Mouse (Mus musculus): ENCODE measurements around the gene Surf4.

Gene Surf4

DNA sequence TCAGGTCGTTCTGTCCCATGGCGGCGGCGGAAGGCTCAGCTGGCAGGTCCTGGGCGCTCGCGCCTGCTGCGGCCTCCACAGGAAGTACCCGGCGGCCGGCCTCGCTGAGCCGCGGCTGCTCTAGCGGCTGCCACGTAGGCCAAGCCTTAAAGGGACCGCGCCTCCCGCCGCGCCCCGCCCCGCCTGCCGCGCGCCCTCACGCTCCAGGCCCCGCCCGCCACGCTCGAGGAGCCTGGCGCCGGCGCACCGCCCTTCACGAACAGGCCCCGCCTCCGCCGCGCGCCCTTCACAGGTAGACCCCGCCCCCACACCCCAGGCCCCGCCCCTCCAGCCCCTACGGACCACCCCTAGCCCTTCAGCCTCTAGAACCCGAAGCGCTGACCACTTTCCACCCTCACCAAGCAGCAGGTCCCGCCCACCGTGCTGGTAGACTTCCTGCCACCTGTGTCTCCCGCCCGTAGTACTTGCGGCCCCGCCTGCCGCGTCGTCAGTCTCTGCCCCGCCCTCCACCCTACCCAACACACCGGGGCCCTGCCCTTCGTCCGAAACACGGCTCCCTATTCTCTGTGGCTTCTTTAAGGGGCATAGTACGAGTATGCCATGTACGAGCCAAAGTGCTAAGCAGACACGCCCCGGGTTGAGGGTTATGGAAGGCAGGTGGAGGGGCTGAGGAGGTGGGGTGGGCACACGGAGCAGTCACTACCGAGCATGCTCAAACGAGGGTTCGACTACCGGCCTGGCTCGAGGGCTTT lies at the start of gene Surf4, which contains the start of gene Stkld1:
TSS of gene Surf4 (minus strand) at position 625 of the 752 bp plus-strand sequence.
TSS of gene Stkld1 (plus strand) at position 744 of the 752 bp plus-strand sequence.
- DNase-seq (ENCODE audit: inconsistent ontology term) = peak; percentile 97

DNA sequence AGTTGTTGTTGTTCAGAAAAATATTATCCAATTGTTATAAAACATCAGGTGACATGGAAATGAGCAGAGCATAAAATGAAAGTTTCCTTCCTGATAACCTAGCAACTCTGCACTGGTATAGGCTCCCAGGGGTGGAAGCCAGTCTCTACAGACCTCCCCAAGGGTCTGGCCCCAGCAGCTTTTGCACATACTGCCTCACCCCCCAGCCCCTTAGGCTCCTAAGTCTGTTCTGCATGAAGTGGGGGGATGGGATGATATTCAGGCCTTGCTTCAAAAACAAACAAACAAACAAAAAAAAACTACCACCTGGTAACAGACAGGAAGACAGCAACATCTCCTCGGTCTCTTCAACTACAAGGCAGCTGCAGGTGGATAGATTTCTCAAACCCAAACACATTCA lies 46.6 kb upstream of the Surf4 start:
- no peak for DNase-seq (ENCODE audit: inconsistent ontology term)

DNA sequence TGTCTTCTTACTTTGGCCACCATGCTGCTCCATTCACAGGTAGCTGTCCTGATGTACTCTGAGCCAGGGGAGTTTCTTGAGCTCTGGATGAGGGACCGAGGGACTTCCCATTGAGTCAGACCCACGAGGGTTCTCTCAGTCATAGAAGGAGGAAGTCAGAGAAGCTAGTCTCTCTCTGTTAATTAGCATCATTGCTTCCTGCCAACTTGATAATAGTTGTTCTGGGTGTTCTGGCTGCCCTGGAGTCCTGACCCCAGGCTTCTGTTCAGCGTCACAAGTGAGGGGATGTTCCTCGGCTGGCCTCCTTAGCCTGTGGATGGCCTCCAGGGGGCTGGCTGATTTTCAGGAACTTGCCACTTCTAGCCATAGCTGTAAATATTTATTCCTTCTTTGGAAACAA lies 40.2 kb upstream of the Surf4 start:
- DNase-seq (ENCODE audit: inconsistent ontology term) = no peak

DNA sequence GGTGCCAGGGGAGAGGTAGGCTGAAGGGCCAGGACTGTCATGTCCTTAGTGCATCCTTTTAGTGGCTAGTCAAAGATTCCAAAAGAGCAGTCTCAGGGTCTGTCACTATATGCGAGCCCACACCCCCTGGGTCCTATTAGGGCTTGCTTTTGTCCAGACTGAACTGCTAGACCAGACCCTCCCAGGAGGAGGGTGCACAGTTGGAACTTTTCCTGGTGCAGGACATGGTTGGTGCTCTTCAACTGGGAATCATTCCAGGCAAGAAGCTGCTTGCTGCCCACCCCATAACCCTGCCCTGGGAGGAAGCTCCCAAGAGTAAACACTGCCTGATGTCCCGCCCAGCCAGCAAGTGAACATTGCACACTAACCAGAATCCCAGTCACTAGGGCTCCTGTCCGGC lies 39.4 kb upstream of the Surf4 start, which contains the start of gene Adamts13:
TSS of gene Adamts13 (plus strand) at position 301 of the 400 bp plus-strand sequence.
- DNase-seq (ENCODE audit: inconsistent ontology term) = no peak

DNA sequence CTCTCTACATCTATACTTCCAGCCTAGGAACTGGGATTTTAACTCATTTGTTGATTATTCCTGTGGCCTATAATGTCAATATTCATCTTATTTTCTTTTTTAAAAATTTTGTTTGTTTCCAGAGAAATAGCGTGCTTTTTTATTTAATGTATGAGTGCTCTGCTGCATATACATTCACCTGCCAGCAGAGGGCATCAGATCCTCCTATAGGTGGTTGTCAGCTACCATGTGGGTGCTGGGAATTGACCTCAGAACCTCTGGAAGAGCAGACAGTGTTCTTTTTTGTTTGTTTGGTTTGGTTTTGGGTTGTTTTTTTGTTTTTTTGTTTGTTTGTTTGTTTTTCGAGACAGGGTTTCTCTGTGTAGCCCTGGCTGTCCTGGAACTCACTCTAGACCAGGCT lies 33.5 kb upstream of the Surf4 start:
- no peak for DNase-seq (ENCODE audit: inconsistent ontology term)

DNA sequence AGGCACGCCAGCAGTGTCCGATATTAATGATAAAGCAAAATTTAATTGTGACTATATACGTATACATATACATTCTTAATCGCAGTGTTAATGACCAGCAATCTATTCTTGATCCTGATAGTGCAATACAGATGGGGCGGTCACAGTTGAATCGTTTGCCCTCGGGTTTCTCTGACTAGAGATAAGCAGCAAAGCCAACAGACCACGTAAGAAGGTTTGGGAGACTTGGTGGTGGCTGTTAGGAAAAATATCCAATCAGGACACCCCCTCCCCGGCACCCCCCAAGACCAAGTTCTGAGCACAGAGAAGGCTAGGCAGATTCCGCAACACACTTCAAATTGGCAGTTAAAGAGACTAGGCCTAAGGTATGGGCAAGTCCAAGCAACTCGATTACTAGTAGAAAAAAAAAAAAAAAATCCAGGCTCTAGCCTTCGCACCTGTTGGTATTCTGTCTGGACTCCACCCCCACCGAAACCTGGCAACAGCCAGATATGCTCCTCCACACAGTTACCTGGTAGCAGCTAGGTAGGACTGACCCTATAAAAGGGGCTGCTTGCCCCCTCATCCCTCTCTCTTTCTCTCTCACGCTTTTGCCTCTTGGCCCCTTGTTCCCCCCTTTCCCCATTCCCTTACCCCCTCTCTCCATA lies 31.1 kb upstream of the Surf4 start:
- no peak for DNase-seq (ENCODE audit: inconsistent ontology term)

GRCm38 (mm10) chr2:26963923-26964723 lies 30.4 kb upstream of the Surf4 start, which contains the start of gene Rexo4:
Gene Rexo4, minus strand, starts transcription at chr2:26964386.
- peak; percentile 96 for DNase-seq (ENCODE audit: inconsistent ontology term)

DNA sequence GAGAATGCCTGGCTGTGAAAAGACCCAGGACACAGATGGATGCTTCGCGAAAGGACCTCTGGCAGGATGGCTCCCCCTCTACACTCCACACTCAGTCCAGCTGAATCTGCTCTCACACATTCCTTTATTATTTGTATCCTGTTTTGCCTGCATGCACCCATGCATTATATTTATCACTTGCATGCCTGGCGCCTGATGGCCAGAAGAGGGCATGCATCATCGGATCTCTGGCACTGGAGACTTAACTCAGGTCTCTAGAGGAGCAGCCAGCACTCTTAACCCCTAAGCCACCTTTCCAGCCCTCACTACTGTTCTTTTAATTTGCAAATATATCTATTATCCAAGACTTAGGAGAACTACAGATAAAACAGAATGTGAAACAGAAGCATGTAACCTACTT lies 27.0 kb upstream of the Surf4 start:
- no peak for DNase-seq (ENCODE audit: inconsistent ontology term)

GRCm38 (mm10) chr2:26957488-26957859 lies 23.7 kb upstream of the Surf4 start:
- DNase-seq (ENCODE audit: inconsistent ontology term) = no peak

- DNase-seq (ENCODE audit: inconsistent ontology term) = no peak
Measured at GRCm38 (mm10) chr2:26956811-26957487, 23.2 kb upstream of the Surf4 start.

GRCm38 (mm10) chr2:26954735-26955395 lies 21.1 kb upstream of the Surf4 start:
- no peak for DNase-seq (ENCODE audit: inconsistent ontology term)

GRCm38 (mm10) chr2:26952866-26953265 lies 19.1 kb upstream of the Surf4 start:
- no peak for DNase-seq (ENCODE audit: inconsistent ontology term)

DNA sequence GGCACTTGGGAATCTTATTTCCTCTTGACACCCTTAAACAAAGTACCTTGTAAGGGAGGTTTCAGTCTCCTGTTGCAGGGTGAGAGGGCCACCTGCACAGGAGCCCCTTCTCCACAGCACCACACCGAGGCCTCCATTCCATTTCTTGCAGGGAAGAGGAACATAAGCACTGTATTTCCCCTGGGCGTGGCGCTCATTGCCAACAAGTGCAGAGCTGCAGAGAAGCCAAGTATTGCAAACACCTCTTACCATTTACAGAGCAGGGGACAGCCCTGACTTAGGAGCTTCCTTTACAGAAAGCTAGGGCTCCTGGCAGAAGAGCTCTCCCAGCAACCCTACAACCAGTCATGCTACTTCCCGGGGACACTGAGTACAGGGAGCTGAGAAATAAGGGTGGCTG lies 18.5 kb upstream of the Surf4 start:
- DNase-seq (ENCODE audit: inconsistent ontology term) = no peak

- DNase-seq (ENCODE audit: inconsistent ontology term) = no peak
Measured at GRCm38 (mm10) chr2:26951346-26951905, 17.7 kb upstream of the Surf4 start.

- DNase-seq (ENCODE audit: inconsistent ontology term) = no peak
Measured at GRCm38 (mm10) chr2:26950411-26950810, 16.7 kb upstream of the Surf4 start.

- no peak for DNase-seq (ENCODE audit: inconsistent ontology term)
Measured at GRCm38 (mm10) chr2:26943253-26943652, 9.5 kb upstream of the Surf4 start.

DNA sequence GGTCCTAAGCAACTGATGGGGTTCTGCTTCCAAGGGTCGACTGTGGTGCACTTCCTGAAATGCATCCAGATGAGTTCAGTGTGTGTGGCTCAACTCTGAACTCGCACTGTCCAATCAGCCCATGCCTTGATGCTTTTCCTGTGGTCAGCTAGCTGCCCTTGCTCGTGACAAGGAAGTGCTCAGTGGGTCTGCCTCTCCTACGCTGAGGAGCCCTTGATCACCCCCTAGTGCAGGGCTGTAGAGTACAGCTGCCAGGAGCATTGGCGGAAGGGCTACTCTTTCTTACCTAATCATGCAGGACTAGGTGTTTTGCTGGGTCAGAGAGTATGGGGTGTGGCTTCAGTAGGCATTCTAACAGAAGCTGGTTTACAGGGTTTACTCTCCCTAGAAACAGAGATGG lies 7.8 kb upstream of the Surf4 start:
- no peak for DNase-seq (ENCODE audit: inconsistent ontology term)

DNA sequence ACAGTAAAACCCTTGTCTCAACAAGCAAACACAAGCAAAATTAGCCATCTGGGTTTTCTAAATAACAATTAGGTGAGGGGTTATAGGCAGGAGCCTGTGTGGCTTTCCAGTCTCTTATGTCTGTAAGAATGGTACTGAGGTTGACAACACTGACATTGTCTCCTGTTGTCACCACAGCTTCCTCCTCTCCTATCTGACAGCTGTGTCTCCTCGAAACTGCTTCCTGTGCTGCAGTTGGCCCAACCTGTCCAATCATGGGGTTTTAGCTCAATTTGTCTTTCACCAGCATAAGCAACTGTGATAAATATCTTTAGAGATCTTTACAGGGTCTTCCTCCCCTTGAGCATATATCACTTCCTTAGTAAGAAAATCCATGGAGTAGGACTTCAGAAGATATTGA lies 2.7 kb upstream of the Surf4 start:
- no peak for DNase-seq (ENCODE audit: inconsistent ontology term)

DNA sequence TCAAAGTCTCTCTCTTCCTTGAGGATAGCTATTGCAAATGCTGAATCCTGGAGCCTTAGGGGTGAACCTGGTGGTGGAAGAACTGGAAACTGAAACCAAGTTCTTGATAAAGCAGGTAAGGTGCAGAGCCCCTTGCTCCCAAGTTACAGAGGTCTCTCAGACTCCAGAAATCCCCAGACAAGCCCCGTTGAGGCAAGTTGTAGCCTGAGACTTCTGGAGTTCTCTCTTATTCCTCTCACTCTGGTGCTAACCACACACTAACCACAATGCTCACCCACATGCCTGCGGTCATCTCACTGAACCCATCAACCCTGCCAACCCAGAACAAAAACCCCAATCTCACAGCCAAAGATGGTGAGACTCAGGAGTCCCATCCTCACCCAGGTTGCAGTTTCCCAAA lies 1.6 kb upstream of the Surf4 start:
- no peak for DNase-seq (ENCODE audit: inconsistent ontology term)

DNA sequence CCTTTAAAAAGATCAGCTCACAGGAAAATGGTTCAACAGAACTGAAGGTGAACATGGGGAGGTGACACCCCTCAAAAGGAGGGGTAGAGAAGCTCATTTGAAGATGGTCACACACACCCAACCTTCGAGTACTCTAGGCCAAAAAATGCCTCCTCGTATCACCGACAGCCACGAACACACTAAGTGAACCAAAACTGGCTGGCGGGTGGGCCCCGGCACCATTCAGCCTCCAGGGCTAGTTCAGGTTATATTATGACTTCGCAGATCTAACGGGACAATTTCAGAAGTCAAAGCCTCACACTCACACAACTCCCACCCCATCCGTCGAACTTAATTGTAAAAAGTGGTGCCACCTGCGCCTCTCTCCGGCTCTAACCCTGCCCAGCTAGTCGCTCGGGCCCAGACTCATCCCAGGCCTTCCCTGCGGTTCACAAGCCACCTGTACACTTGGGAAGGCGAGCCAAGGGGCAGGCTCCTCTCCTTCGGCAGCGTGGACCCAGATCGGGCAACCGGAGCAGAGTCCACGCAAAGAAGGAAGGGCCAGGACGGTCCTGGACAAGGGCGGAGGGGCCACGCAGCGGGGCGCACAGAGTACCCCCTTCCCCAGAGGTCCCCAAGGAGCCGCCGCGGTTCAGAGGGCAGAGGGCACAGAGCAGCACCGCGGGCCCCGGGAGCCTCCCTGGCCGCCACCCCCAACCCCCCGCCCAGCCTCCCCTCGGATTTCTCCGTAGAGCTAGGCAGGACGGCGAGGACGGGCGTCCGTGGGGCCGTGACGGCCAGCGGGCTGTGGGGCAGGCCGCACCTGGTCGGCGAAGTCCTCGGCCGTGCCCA lies 1.0 kb downstream of the Surf4 start:
- DNase-seq (ENCODE audit: inconsistent ontology term) = peak; percentile 45

All from Muller cell, postnatal 12 days (primary cell).